Mouse (Mus musculus) urinary bladder, postnatal 10 days (tissue): ENCODE data around the gene Prss45.

Source experiments
- DNase-seq: peaks from one replicate; pipeline ENCODE4 v3.0.0; 2022; ENCODE audit warnings: low spot score

Prss45 gene

GRCm38 (mm10) chr9:110858523-110858922 is 24.1 kb downstream of the Prss45 start:
- DNase-seq, result no peak

GRCm38 (mm10) chr9:110858967-110859596 is 24.7 kb downstream of the Prss45 start:
- no peak for DNase-seq

- DNase-seq, result no peak
Observed at GRCm38 (mm10) chr9:110871030-110871429, 36.6 kb downstream of the Prss45 start.

- no peak for DNase-seq
Observed at GRCm38 (mm10) chr9:110873681-110874659, 39.6 kb downstream of the Prss45 start.

GRCm38 (mm10) chr9:110874660-110875191 is 40.3 kb downstream of the Prss45 start:
- no peak for DNase-seq

GRCm38 (mm10) chr9:110875288-110875695 is 40.9 kb downstream of the Prss45 start:
- DNase-seq, result no peak

- DNase-seq, result no peak
Observed at GRCm38 (mm10) chr9:110877353-110877752, 43.0 kb downstream of the Prss45 start.

- no peak for DNase-seq
Observed at GRCm38 (mm10) chr9:110877888-110878287, 43.5 kb downstream of the Prss45 start.

- DNase-seq, result no peak
Observed at GRCm38 (mm10) chr9:110879191-110879920, 45.0 kb downstream of the Prss45 start, which contains the start of gene Als2cl. Gene Als2cl, plus strand, starts transcription at chr9:110879870.

GRCm38 (mm10) chr9:110879998-110880561 is 45.7 kb downstream of the Prss45 start, which contains the start of gene Tmie:
Gene Tmie, minus strand, starts transcription at chr9:110880113.
- DNase-seq, result no peak

GRCm38 (mm10) chr9:110880772-110881171 is 46.4 kb downstream of the Prss45 start:
- DNase-seq, result no peak

- no peak for DNase-seq
Observed at GRCm38 (mm10) chr9:110881953-110882352, 47.6 kb downstream of the Prss45 start.

GRCm38 (mm10) chr9:110887388-110888303 is 53.3 kb downstream of the Prss45 start:
- DNase-seq, result no peak

GRCm38 (mm10) chr9:110888935-110889334 is 54.5 kb downstream of the Prss45 start:
- no peak for DNase-seq

- DNase-seq, result no peak
Observed at GRCm38 (mm10) chr9:110890026-110890783, 55.8 kb downstream of the Prss45 start.
